Mouse (Mus musculus) right cerebral cortex, postnatal 10 days (tissue): ENCODE measurements around the gene Krt18.
"Not testable (repeated sequence)": the region's sequence is repeated elsewhere in the genome, so short reads cannot be mapped to it uniquely, and the experiment has no call there.

ENCODE experiments used
- DNase-seq, 2 experiments: peaks; one replicate each; pipeline ENCODE4 v3.0.0; 2021; ENCODE audit warnings: low spot score in 2 of 2

Gene Krt18

GRCm38 (mm10) chr15:102065661-102066325, 37.8 kb downstream of the Krt18 start:
- DNase-seq, result peak; percentile 94 to 96

DNA sequence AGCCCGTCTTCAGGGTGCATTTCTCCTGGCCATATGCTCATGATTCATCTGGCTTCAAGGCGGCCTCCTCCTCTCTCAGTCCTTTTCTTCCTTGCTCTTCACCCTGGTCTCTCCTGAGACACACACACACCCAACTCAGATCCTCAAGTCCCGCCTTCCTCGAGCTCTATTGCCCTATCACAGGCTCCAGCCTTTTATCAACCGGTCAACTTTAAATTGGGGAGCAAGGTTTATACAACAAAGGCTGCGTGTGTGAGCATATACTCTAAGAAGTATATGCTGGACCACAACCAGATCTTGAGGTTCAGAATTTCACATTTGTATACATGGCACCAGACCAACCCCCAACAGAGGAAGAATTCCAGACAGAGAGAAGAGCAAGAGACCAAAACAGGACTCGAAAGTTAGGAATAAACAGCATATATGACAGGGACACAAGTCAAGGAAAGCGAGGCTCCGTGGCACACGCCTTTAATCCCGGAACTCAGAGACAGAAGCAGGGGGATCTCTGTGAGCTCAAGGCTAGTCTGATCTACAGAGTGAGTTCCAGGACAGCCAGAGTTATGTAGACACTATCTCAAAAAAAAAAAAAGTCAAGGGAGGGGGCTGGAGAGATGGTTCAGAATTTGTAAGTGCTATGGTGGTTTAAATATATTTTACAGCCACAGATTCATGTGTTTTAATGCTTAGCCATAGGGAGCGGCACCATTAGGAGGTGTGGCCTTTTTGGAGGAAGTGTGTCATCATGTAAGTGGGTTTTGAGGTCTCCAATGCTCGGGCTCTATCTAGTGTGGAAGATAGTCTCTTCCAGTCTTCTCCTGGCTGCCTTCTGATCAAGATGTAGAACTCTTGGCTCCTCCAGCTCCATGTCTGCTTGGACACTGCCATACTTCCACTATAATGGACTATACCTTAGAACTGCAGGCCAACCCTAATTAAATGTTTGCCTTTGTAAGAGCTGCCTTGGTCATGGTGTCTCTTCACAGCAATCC, 42.8 kb downstream of the Krt18 start:
- DNase-seq, result no peak

DNA sequence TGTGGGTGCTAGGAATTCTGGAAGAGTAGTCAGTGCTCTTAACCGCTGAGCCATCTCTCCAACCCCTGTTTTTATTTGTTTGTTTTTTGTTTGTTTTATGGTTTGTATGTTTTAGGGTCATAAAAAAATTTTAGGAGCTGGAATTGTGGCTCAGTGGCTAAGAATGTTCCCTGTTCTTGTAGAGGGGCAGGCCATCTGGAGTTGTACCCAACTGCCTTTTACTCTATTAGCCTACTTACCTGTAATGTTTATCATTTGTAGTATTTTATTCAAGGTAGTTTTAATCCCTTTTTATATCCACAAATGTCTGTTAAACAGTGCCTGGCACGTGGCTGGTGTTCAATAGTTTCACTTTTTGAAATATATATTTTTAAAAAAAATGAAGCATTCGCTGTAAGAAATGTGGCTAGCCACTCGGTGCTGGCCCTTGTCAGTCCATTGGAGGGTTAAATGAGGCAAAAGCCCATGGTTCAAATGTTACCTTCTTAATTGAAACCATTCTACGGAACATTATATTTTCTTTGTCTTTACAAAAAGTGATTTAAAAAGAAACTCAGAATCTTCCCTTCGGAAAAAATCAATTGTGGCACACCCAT, 45.1 kb downstream of the Krt18 start:
- DNase-seq, result no peak

GRCm38 (mm10) chr15:102073559-102074069, 45.6 kb downstream of the Krt18 start, which contains the start of gene Eif4b:
TSS of gene Eif4b (plus strand) at chr15:102073773.
- peak; percentile 100 for DNase-seq

DNA sequence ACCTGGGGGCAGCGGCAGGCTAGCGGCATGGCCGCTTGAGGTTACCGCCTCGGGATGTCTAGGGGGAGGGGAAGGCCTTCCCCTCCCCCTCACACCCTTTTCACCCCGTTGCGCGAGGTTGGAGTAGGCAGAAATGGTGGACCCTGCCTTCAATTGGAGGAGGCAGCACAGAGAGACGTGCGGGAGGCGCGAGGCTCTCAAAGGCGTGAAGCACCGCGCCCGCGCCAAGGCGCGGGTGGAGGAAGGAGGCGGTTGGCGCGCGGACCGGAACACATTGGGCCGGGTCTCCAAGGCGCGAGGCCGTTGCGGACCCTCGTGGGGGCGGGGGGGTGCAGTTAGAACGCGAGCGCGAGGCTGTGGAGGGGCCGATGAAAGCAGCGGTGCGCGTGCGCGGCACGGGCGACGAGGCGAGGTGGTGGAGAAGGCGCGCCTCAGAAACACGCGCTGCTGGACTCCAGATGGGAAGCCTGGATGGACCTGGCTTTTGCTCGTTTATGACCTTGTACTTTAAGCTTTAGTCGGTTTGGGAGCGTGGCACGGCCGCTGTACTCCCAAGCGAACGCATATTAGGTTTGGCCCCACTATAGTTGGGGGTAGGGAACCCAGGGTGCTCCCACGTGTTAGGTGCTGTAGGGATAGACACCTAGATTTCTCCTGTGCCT, 46.2 kb downstream of the Krt18 start:
- DNase-seq, result peak; percentile 81 to 84

DNA sequence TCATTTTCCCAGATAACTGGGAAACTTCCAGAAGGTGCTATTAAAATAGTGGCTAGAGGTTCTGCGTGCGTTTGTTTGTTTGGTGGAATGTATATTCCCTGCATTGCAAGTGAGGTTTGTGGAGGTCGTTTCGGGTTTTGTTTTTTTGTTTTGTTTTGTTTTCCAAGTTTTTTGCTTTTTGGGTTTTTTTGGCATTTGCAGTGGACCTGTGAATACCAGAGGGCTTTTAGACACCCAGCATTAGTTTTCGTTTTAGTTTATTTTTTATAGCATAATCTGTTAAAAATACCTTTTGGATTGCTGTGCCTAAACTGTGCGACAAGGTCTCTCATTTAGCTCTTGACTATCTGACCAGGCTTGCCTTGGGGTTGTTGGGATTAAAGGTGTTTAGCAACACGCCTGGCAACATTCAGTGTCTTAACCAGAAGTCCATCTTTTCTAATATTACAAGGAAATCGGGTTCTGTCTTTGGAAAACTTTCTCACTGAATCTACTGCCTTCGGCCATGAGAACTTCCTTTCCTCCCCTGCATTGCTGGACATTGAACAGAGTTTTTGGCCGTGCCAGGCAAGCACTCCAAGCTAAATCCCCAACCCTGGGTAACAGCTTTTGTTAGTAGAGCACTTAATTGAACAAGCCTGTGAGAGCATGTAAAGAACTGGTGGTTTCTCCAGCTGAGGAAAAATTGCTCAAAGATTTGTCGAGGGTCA, 47.1 kb downstream of the Krt18 start:
- DNase-seq, result no peak

DNA sequence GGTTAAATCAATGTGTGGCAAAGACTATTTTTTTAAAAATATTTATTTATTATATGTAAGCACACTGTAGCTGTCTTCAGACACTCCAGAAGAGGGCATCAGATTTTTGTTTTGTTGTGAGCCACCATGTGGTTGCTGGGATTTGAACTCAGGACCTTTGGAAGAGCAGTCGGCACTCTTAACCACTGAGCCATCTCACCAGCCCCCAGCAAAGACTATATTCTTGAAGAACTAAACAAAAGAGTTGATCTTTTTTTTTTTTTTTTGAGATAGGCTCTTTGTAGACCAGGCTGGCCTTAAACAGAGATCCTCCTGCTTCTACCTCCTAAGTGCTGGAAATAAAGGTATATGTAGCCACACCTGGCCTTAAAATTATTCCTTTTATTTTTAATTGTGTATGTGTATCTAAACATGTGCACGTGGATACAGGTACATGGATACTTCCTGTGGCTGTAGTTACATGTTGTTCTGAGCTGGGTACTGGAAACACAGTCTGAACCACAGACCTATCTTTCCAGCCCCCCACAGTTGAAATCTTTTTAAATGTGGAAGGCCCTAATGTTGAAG, 49.2 kb downstream of the Krt18 start:
- no peak for DNase-seq

DNA sequence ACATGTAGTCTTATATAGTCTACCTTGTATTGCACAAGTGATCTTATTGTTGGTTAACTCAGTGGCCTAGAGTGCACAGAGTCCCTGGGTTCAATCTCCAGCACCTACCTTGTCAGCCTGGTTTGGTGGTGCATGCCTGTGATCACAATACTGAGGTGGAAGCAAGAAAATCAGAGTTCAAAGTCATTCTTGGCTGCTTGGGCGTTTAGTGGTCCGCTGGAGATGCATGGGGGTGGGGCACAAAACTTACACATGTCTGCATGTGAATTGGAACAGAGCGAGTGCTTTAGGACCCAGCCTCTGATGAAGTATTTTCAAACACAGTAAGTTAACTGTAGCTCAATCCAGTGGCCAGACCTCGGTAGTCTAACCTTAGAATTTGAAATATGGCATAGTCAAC, 51.2 kb downstream of the Krt18 start:
- no peak for DNase-seq

- DNase-seq, result not testable (repeated sequence)
Measured at GRCm38 (mm10) chr15:102079924-102080323, 51.9 kb downstream of the Krt18 start.

GRCm38 (mm10) chr15:102080429-102080828, 52.4 kb downstream of the Krt18 start:
- no peak for DNase-seq
